ENCODE assay signal across 16 mouse cellular contexts in the genomic region with DNA sequence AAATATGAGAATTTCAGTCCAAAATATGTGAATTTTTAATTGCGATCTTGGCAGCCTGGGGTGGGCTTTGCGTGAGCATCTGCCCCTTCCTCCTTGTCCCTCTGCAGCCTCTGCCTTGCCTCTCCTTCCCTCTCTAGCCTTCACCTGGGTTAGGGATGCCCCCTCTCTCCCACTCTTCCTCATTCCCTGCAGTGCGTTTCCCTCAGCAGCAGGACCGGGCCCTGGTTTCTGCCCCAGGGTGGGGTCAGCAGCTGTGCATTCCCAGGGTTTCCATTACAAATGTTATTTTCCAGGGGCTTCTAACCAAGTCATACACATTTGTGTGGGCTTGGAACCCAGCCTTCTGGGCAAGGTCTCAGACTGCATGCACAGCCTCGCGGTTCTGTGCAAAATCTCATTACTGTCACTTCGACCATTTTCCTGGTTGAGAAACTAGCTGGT.
DNase-seq lines count a peak whose midpoint lies in the region; ATAC-seq and TF ChIP-seq lines count a peak whose summit lies in the region.
"Had no signal": no experiment of that assay in that cellular context is flagged by ENCODE, and none has a peak within 500 bp of the region (broad histone marks: within the 10 kb centered on the region; RNA-seq: fewer than 3 reads in every experiment).

No protein-coding gene starts in this region.

- peak; percentile 64; the same call in 1 of the 2 replicates for ATAC-seq in embryonic facial prominence, embryonic 15.5 days (ENCODE audit: insufficient number of reproducible peaks, low FRiP score, low TSS enrichment, low read depth)
- peak; percentile 44; the same call in 1 of the 2 replicates for ATAC-seq in hindbrain, postnatal 0 days
- ATAC-seq in liver, embryonic 11.5 days (replicated peaks; ENCODE audit: low FRiP score): no peak
- no peak for ATAC-seq in megakaryocyte progenitor cell, adult 5-6 weeks (replicated peaks; ENCODE audit: poor library complexity)

- no peak for TF ChIP-seq POLR2A in brain, embryonic 14.5 days (IDR thresholded peaks at IDR 0.05; ENCODE audit: borderline replicate concordance, extremely low read depth, insufficient read depth, insufficient read length, poor library complexity, severe bottlenecking)

- no peak overlapping the region for H3K4me2 ChIP-seq in embryonic facial prominence, embryonic 15.5 days (replicated peaks)
- H3K4me2 ChIP-seq in hindbrain, postnatal 0 days (ENCODE audit: low read depth, low read length): no peak overlapping the region
- no peak overlapping the region for H3K4me2 ChIP-seq in liver, embryonic 11.5 days
- H3K4me2 ChIP-seq: heart, embryonic 13.5 days had no signal

- H3K36me3 ChIP-seq in embryonic facial prominence, embryonic 15.5 days: no peaks in the 10 kb centered on the region
- no peaks in the 10 kb centered on the region for H3K36me3 ChIP-seq in hindbrain, postnatal 0 days (ENCODE audit: insufficient read depth, low read length)
- no peaks in the 10 kb centered on the region for H3K36me3 ChIP-seq in liver, embryonic 11.5 days (ENCODE audit: control insufficient read depth, insufficient read depth, low read length)
- H3K36me3 ChIP-seq: heart, embryonic 13.5 days had no signal

- no peaks in the 10 kb centered on the region for H3K27me3 ChIP-seq in embryonic facial prominence, embryonic 15.5 days
- H3K27me3 ChIP-seq in hindbrain, postnatal 0 days (ENCODE audit: insufficient read depth, low read length): no peaks in the 10 kb centered on the region
- H3K27me3 ChIP-seq in liver, embryonic 11.5 days (replicated peaks; ENCODE audit: control insufficient read depth, insufficient read depth, low read length): no peaks in the 10 kb centered on the region
- H3K27me3 ChIP-seq: heart, embryonic 13.5 days had no signal

- no peak overlapping the region for H3K9ac ChIP-seq in embryonic facial prominence, embryonic 15.5 days
- no peak overlapping the region for H3K9ac ChIP-seq in hindbrain, postnatal 0 days (replicated peaks; ENCODE audit: low read length)
- no peak overlapping the region for H3K9ac ChIP-seq in liver, embryonic 11.5 days (ENCODE audit: low read depth, low read length)
- H3K9ac ChIP-seq: heart, embryonic 13.5 days had no signal

- intact Hi-C loops in left cerebral cortex, postnatal 4 days (cut with DNase I): no loop called here

- no peak for TF ChIP-seq CTCF in brain, embryonic 14.5 days (IDR thresholded peaks at IDR 0.05; ENCODE audit: borderline replicate concordance, extremely low read depth, insufficient read depth, insufficient read length)
- no peak for TF ChIP-seq CTCF in hindbrain, postnatal 0 days (IDR thresholded peaks at IDR 0.05; ENCODE audit: low read depth)

- H3K4me3 ChIP-seq in embryonic facial prominence, embryonic 15.5 days (replicated peaks): no peak overlapping the region
- H3K4me3 ChIP-seq in hindbrain, postnatal 0 days (ENCODE audit: low read length): no peak overlapping the region
- no peak overlapping the region for H3K4me3 ChIP-seq in liver, embryonic 11.5 days (ENCODE audit: low read depth, low read length)
- H3K4me3 ChIP-seq: heart, embryonic 13.5 days had no signal

- no peaks in the 10 kb centered on the region for H3K9me3 ChIP-seq in embryonic facial prominence, embryonic 15.5 days (replicated peaks)
- H3K9me3 ChIP-seq in hindbrain, postnatal 0 days (ENCODE audit: low read length): no peaks in the 10 kb centered on the region
- H3K9me3 ChIP-seq in liver, embryonic 11.5 days (ENCODE audit: control insufficient read depth, low read length): no peaks in the 10 kb centered on the region
- H3K9me3 ChIP-seq: heart, embryonic 13.5 days had no signal

- peak overlapping the region; percentile 48; the same call in 1 of the 2 replicates for H3K27ac ChIP-seq in embryonic facial prominence, embryonic 15.5 days (replicated peaks)
- peak overlapping the region; percentile 38; the same call in 1 of the 2 replicates for H3K27ac ChIP-seq in hindbrain, postnatal 0 days
- no peak overlapping the region for H3K27ac ChIP-seq in liver, embryonic 11.5 days (ENCODE audit: low read depth, low read length)
- H3K27ac ChIP-seq: heart, embryonic 13.5 days had no signal

- peak; percentile 44 for DNase-seq in left cerebral cortex, postnatal 4 days
- no peak for DNase-seq in left cerebral cortex, adult 9 months (ENCODE audit: low spot score in 2 of 2)
- DNase-seq in brain, embryonic 14.5 days (ENCODE audit: low read depth): peak; percentile 61
- peak; percentile 53 for DNase-seq in hindbrain, postnatal 0 days (ENCODE audit: low spot score)
- DNase-seq in liver, embryonic 11.5 days (ENCODE audit: low spot score): no peak
- DNase-seq: adrenal gland, adult 2 months; heart, postnatal 4 days; kidney, adult 18-20 months; kidney, postnatal 25 days; lung, adult 18-20 months; lung, postnatal 36 days; right cerebral cortex, postnatal 14 days; thymus, adult 18-20 months had no signal

- 48% methylated on average over 7 of the region's 7 CpGs for WGBS in embryonic facial prominence, embryonic 15.5 days
- 39% methylated on average over 7 of the region's 7 CpGs for WGBS in hindbrain, postnatal 0 days
- 80% methylated on average over 7 of the region's 7 CpGs for WGBS in liver, embryonic 11.5 days

- peaks cover 18% of the 10 kb centered on the region; the same call in 1 of the 2 replicates for H3K4me1 ChIP-seq in embryonic facial prominence, embryonic 15.5 days
- H3K4me1 ChIP-seq in hindbrain, postnatal 0 days (ENCODE audit: insufficient read depth, low read length): peaks cover 12% of the 10 kb centered on the region; the same call in 1 of the 2 replicates
- no peaks in the 10 kb centered on the region for H3K4me1 ChIP-seq in liver, embryonic 11.5 days (replicated peaks; ENCODE audit: control insufficient read depth, insufficient read depth, low read length)
- H3K4me1 ChIP-seq: heart, embryonic 13.5 days had no signal

Comparison
In these comparisons a context has a peak if more than half of its experiments do, and no peak if none do; other contexts are left out.
1. DNase-seq: peak in left cerebral cortex, postnatal 4 days (single experiment), brain, embryonic 14.5 days (single experiment) and hindbrain, postnatal 0 days (single experiment); none in left cerebral cortex, adult 9 months (0 of 2) and liver, embryonic 11.5 days (single experiment).
2. ATAC-seq: peak in embryonic facial prominence, embryonic 15.5 days (single experiment) and hindbrain, postnatal 0 days (single experiment); none in liver, embryonic 11.5 days (single experiment) and megakaryocyte progenitor cell, adult 5-6 weeks (single experiment).